Mouse (Mus musculus): ENCODE data around the gene Milr1. TPM values are rescaled to one million over a fixed set of nuclear protein-coding genes. Genes with fewer than 3 reads are reported as not detected.
"Not testable (repeated sequence)": the region's sequence is repeated elsewhere in the genome, so short reads cannot be mapped to it uniquely, and the experiment has no call there.

Gene Milr1
- polyA plus RNA-seq, 1 experiment from 2014 or later: 1.6 TPM

GRCm38 (mm10) chr11:106778589-106779387, 27.8 kb downstream of the Milr1 start:
- H3K4me3 ChIP-seq (ENCODE audit: low read length): peak overlapping the region; percentile 92
- peak overlapping the region; percentile 99 for H3K27ac ChIP-seq (ENCODE audit: low read length)
- peak overlapping the region; percentile 57 for H3K4me2 ChIP-seq (ENCODE audit: low read depth, low read length)
- H3K9ac ChIP-seq (ENCODE audit: low read depth, low read length): peak overlapping the region; percentile 97
- no peaks in the 10 kb centered on the region for H3K9me3 ChIP-seq (ENCODE audit: control insufficient read depth, low read length)
- peaks cover 16% of the 10 kb centered on the region; the same call in 1 of the 2 replicates for H3K4me1 ChIP-seq (ENCODE audit: control insufficient read depth, insufficient read depth, low read length)
- peaks cover 12% of the 10 kb centered on the region for H3K36me3 ChIP-seq (ENCODE audit: control insufficient read depth, insufficient read depth, low read length)
- peak; percentile 76 for ATAC-seq
- H3K27me3 ChIP-seq (replicated peaks; ENCODE audit: control insufficient read depth, insufficient read depth, low read length): no peaks in the 10 kb centered on the region
- WGBS: 2% methylated on average over 39 of the region's 39 CpGs

DNA sequence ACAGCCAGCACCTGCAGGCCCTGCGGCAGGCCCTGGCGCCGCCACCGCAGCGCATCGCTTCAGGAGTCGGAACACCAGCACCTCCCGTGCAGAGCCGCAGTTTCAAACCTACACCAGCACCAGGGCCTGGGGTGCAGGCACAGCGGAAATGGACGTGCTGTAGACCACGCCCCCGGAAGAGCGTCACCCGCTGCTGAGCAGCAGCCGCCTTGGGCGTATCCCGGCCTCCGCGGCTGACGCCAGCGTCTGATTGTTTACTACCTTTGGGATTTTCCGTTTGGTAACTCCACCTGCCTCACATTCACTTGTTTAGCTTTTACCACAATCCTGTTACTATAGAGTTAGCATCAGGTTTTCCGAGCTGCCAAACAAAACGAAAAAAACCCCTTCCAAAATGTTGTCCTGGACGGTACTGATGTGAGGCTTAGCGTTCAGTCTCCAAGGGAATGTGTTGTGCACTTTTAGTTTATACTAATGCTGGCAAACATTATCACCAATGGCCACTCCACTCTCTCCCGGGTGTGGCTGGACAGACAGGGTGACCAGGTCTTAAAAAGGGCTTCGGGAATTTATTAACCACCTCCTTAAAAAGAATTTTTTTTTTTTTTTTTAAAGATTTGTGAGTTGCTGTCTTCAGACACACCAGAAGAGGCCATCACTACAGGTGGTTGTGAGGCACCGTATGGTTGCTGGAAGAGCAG, 28.5 kb downstream of the Milr1 start, which contains the start of gene Polg2:
TSS of gene Polg2 (minus strand) at position 150 of the 701 bp plus-strand sequence.
- H3K36me3 ChIP-seq (ENCODE audit: control insufficient read depth, insufficient read depth, low read length): peaks cover 12% of the 10 kb centered on the region
- WGBS: under 1% methylated on average over 30 of the region's 30 CpGs

GRCm38 (mm10) chr11:106780089-106780425, 29.0 kb downstream of the Milr1 start:
- H3K27ac ChIP-seq (ENCODE audit: low read length): peak overlapping the region; percentile 99
- peaks cover 12% of the 10 kb centered on the region for H3K36me3 ChIP-seq (ENCODE audit: control insufficient read depth, insufficient read depth, low read length)
- H3K9ac ChIP-seq (ENCODE audit: low read depth, low read length): no peak overlapping the region
- H3K4me1 ChIP-seq (ENCODE audit: control insufficient read depth, insufficient read depth, low read length): peaks cover 18% of the 10 kb centered on the region
- H3K9me3 ChIP-seq (ENCODE audit: control insufficient read depth, low read length): no peaks in the 10 kb centered on the region
- H3K27me3 ChIP-seq (replicated peaks; ENCODE audit: control insufficient read depth, insufficient read depth, low read length): no peaks in the 10 kb centered on the region
- H3K4me3 ChIP-seq (ENCODE audit: low read length): 0 out of 2 replicates have a peak overlapping the region, but pooled peaks have one; percentile 9
- 63% methylated on average over 4 of the region's 4 CpGs for WGBS
- no peak for ATAC-seq
- H3K4me2 ChIP-seq (ENCODE audit: low read depth, low read length): peak overlapping the region; percentile 57

More for the DNA sequence above, 28.5 kb downstream of the Milr1 start, which contains the start of gene Polg2:
- Histone ChIP-seq H3K4me1 (ENCODE audit: control insufficient read depth, insufficient read depth, low read length) (peaks cover 18% of the 10 kb centered on the region), H3K27me3 (replicated peaks; ENCODE audit: control insufficient read depth, insufficient read depth, low read length) (no peaks in the 10 kb centered on the region), H3K27ac (ENCODE audit: low read length) (peak within 1 kb of the TSS; percentile 99), H3K9me3 (ENCODE audit: control insufficient read depth, low read length) (no peaks in the 10 kb centered on the region), H3K4me3 (ENCODE audit: low read length) (peak within 1 kb of the TSS; percentile 92), H3K9ac (ENCODE audit: low read depth, low read length) (peak within 1 kb of the TSS; percentile 97), H3K4me2 (ENCODE audit: low read depth, low read length) (peak within 1 kb of the TSS; percentile 57)
- ATAC-seq: peak; percentile 97

DNA sequence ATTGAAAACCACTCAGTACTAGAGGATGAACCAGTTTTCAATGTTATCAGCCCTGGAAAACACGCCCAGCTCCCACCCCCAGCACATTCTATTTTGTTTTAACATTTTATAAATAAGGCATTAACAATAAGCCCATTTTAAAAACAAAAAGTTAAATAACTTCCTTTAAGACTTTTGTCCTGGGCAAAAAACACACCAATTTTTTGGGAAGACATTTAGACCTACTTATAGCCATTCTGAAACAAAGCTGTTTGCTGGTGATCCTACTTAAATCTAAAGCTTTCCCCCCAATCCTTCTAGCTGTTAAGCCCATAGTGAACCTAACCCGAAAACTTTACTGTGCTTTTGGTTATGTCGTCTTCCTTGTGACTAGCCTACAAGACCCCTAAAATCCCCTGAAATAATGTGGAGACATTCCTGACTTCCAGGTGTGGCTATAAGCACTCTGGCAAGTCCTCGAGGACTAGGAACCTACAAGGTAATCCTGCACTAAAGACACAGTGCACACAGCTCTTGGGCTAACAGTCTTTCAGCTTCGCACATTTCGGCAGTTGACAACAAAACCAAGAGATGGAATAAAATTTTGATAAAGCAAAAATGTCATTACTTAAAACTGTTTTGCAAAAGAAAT, 29.7 kb downstream of the Milr1 start:
- peaks cover 19% of the 10 kb centered on the region for H3K4me1 ChIP-seq (ENCODE audit: control insufficient read depth, insufficient read depth, low read length)
- H3K9ac ChIP-seq (ENCODE audit: low read depth, low read length): no peak overlapping the region
- H3K4me3 ChIP-seq (ENCODE audit: low read length): no peak overlapping the region
- H3K27ac ChIP-seq (ENCODE audit: low read length): peak overlapping the region; percentile 57
- H3K36me3 ChIP-seq (ENCODE audit: control insufficient read depth, insufficient read depth, low read length): peaks cover 14% of the 10 kb centered on the region
- H3K9me3 ChIP-seq (ENCODE audit: control insufficient read depth, low read length): no peaks in the 10 kb centered on the region
- no peak overlapping the region for H3K4me2 ChIP-seq (ENCODE audit: low read depth, low read length)
- H3K27me3 ChIP-seq (replicated peaks; ENCODE audit: control insufficient read depth, insufficient read depth, low read length): no peaks in the 10 kb centered on the region
- WGBS: 71% methylated on average over 6 of the region's 6 CpGs
- no peak for ATAC-seq

- WGBS: 81% methylated on average over 7 of the region's 7 CpGs
- Histone ChIP-seq H3K36me3 (ENCODE audit: control insufficient read depth, insufficient read depth, low read length) (peaks cover 10% of the 10 kb centered on the region), H3K4me1 (ENCODE audit: control insufficient read depth, insufficient read depth, low read length) (peaks cover 18% of the 10 kb centered on the region)
- ATAC-seq; H3K9ac ChIP-seq (ENCODE audit: low read depth, low read length); H3K27ac ChIP-seq (ENCODE audit: low read length); H3K4me3 ChIP-seq (ENCODE audit: low read length); H3K9me3 ChIP-seq (ENCODE audit: control insufficient read depth, low read length); H3K27me3 ChIP-seq (replicated peaks; ENCODE audit: control insufficient read depth, insufficient read depth, low read length); H3K4me2 ChIP-seq (ENCODE audit: low read depth, low read length): not testable (repeated sequence)
Measured at GRCm38 (mm10) chr11:106782271-106782670, 31.2 kb downstream of the Milr1 start.

DNA sequence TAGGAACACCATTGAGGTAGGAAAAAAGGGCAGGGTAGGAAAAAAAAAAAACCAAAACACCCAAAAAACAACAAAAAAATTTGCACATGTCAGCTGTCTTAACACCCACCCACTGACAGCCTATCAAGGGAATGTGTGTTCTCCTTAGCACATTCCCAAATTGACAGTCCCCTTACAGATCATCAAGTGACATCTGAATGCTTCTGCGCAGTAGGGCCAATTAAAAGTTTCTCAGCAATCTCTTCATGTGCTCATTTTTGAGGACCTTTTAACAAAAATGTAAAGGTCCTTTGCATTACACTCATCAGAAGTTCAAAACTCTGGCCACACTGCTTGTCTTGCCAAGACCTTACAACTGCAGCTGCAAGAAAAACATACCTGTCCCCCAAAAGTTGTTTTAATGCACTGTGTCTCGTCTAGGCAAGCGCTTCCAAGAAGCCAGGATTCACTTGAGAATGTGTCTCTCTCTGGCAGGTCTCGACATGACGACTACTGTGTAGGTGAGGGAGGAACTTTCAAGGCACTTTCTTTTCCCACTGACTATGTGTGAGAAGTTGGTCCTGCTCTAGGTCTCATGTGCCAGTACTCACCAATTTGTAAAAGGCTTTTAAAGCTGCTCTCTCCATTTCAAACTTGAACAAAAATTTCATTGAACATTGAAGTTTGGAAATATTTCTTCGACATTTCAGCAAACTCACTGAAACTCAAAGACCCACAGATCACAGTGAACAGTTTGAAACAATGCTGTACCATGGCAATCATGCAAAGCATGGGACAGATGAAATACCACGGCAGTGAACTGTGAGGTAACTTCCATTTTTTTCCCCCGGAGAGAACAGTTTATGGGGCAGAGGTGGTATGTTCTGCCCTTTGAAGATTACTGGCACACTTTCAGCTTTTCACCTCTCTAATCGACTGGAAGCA, 32.1 kb downstream of the Milr1 start:
- Histone ChIP-seq H3K4me3 (ENCODE audit: low read length) (no peak overlapping the region), H3K27ac (ENCODE audit: low read length) (no peak overlapping the region), H3K36me3 (ENCODE audit: control insufficient read depth, insufficient read depth, low read length) (peaks cover 10% of the 10 kb centered on the region), H3K4me2 (ENCODE audit: low read depth, low read length) (no peak overlapping the region), H3K27me3 (replicated peaks; ENCODE audit: control insufficient read depth, insufficient read depth, low read length) (no peaks in the 10 kb centered on the region), H3K9ac (ENCODE audit: low read depth, low read length) (no peak overlapping the region), H3K4me1 (ENCODE audit: control insufficient read depth, insufficient read depth, low read length) (peaks cover 12% of the 10 kb centered on the region), H3K9me3 (ENCODE audit: control insufficient read depth, low read length) (no peaks in the 10 kb centered on the region)
- 80% methylated on average over 9 of the region's 9 CpGs for WGBS
- no peak for ATAC-seq

DNA sequence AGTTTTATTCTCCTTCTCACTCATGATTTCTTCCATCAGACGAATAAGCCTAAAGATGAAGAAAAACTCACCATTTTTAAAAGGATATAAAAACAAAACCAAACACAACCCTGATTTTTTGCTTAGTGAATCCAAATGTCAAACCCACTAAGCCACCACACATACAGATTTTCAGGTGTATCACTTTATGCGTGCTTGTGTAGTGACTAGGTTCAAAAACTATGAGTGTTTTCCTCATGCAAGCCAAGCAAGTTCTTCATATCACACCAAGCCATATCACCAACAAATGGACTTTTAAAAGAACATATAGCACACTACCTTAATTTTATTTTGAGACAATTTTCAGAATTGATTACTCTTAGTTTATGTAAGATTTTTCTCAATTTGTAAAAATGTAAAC, 33.5 kb downstream of the Milr1 start:
- Histone ChIP-seq H3K9me3 (ENCODE audit: control insufficient read depth, low read length) (no peaks in the 10 kb centered on the region), H3K4me3 (ENCODE audit: low read length) (no peak overlapping the region), H3K9ac (ENCODE audit: low read depth, low read length) (no peak overlapping the region), H3K4me2 (ENCODE audit: low read depth, low read length) (no peak overlapping the region), H3K27ac (ENCODE audit: low read length) (no peak overlapping the region), H3K27me3 (replicated peaks; ENCODE audit: control insufficient read depth, insufficient read depth, low read length) (no peaks in the 10 kb centered on the region), H3K36me3 (ENCODE audit: control insufficient read depth, insufficient read depth, low read length) (peaks cover 10% of the 10 kb centered on the region), H3K4me1 (ENCODE audit: control insufficient read depth, insufficient read depth, low read length) (peaks cover 12% of the 10 kb centered on the region)
- 82% methylated on average over 2 of the region's 2 CpGs for WGBS
- no peak for ATAC-seq

DNA sequence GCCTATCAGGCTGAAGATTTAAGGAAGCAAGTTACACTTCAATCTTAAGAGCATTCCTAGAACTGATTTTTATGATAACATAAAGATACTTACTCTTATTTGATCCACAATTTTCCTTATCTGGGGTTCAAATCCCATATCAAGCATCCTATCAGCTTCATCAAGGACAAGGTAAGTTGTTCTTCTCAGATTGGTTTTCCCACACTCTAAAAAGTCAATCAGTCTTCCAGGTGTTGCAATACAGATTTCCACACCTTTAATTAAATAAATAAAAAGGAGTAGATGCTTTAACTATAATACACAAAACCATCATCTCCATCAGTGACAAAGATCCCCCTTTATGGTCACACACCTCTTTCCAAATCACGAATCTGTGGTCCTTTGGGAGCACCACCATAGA, 34.0 kb downstream of the Milr1 start:
- no peak for ATAC-seq
- 71% methylated on average over 1 of the region's 1 CpGs for WGBS
- no peak overlapping the region for H3K4me2 ChIP-seq (ENCODE audit: low read depth, low read length)
- no peak overlapping the region for H3K27ac ChIP-seq (ENCODE audit: low read length)
- peaks cover 10% of the 10 kb centered on the region for H3K4me1 ChIP-seq (ENCODE audit: control insufficient read depth, insufficient read depth, low read length)
- H3K9ac ChIP-seq (ENCODE audit: low read depth, low read length): no peak overlapping the region
- H3K4me3 ChIP-seq (ENCODE audit: low read length): no peak overlapping the region
- peaks cover 10% of the 10 kb centered on the region for H3K36me3 ChIP-seq (ENCODE audit: control insufficient read depth, insufficient read depth, low read length)
- no peaks in the 10 kb centered on the region for H3K27me3 ChIP-seq (replicated peaks; ENCODE audit: control insufficient read depth, insufficient read depth, low read length)
- no peaks in the 10 kb centered on the region for H3K9me3 ChIP-seq (ENCODE audit: control insufficient read depth, low read length)

Measured in intestine, embryonic 16.5 days (tissue).